Mouse (Mus musculus) intestine, embryonic 14.5 days (tissue): ENCODE results near the gene Atp8a2. TPM values are rescaled to one million over a fixed set of nuclear protein-coding genes. Genes with fewer than 3 reads are reported as not detected.

Source experiments
- ATAC-seq: fragments of 200-750 bp; cut with Nextera tagmentation; replicated peaks from 2 replicates; pipeline ENCODE4 v1.8.0; 2017; ENCODE audit warnings: low read depth, moderate number of reproducible peaks, moderate TSS enrichment, moderate library complexity; ENCODE audit not compliant: low FRiP score, low TSS enrichment
- DNase-seq: peaks from one replicate; pipeline ENCODE4 v3.0.0-alpha.2; 2018; ENCODE audit warnings: low spot score
- H3K27ac ChIP-seq: fragments of 300-500 bp; sonication (generic); 2 replicates; pipeline ENCODE4 v1.5.1; 2014; ENCODE audit warnings: low read depth, mild to moderate bottlenecking, control low read depth
- H3K27me3 ChIP-seq: fragments of 300-500 bp; sonication (generic); replicated peaks from 2 replicates; pipeline ENCODE4 v1.6.1; 2014; ENCODE audit warnings: low read length, control low read depth; ENCODE audit not compliant: control insufficient read depth, insufficient read depth
- H3K36me3 ChIP-seq: fragments of 300-500 bp; sonication (generic); 2 replicates; pipeline ENCODE4 v1.6.1; 2014; ENCODE audit warnings: low read length, control low read depth; ENCODE audit not compliant: control insufficient read depth, insufficient read depth
- H3K4me1 ChIP-seq: fragments of 300-500 bp; sonication (generic); replicated peaks from 2 replicates; pipeline ENCODE4 v1.6.1; 2014; ENCODE audit warnings: low read length, control low read depth, mixed read lengths; ENCODE audit not compliant: control insufficient read depth, insufficient read depth
- H3K4me2 ChIP-seq: fragments of 300-500 bp; sonication (generic); 2 replicates; pipeline ENCODE4 v1.6.1; 2014; ENCODE audit warnings: low read length
- H3K4me3 ChIP-seq: fragments of 300-500 bp; sonication (generic); 2 replicates; pipeline ENCODE4 v1.5.1; 2014; ENCODE audit warnings: low read depth, low read length, control low read depth, mixed read lengths
- H3K9ac ChIP-seq: fragments of 300-500 bp; sonication (generic); 2 replicates; pipeline ENCODE4 v1.6.1; 2014; ENCODE audit warnings: mild to moderate bottlenecking, low read length
- H3K9me3 ChIP-seq: fragments of 300-500 bp; sonication (generic); 2 replicates; pipeline ENCODE4 v1.6.1; 2016; ENCODE audit warnings: low read length, control low read depth; ENCODE audit not compliant: control insufficient read depth
- WGBS: fragments of 180-500 bp; shearing (Covaris S2); extraction: QIAGEN DNeasy Blood & Tissue Kit; methylation state at CpG from one replicate; pipeline ENCODE4 v1.1.7; 2014; 5-methylcytosine and 5-hydroxymethylcytosine counted together
- microRNA counts: library from miRNA; unstranded; fragments of <30 nt; microRNA quantifications from one replicate; lab custom pipeline; 2016
- microRNA-seq: library from miRNA; unstranded; fragments of <30 nt; microRNA quantifications from one replicate; pipeline ENCODE4, GENCODE M21; 2016
- polyA plus RNA-seq: library from polyadenylated mRNA; unstranded; fragments of >200 nt; fragmentation: Nextera tagmentation; extraction: Ambion mirVana; gene quantifications from 2 replicates; pipeline ENCODE4 v1.2.1, GENCODE M21; 2014

Atp8a2 gene
- polyA plus RNA-seq, 1 experiment from 2014 or later, result 9.0 TPM

- Histone ChIP-seq H3K36me3 (peaks cover 23% of the 10 kb centered on the region), H3K4me3 (peak within 1 kb of the TSS; percentile 71), H3K9me3 (no peaks in the 10 kb centered on the region), H3K9ac (peak within 1 kb of the TSS; percentile 64), H3K27ac (peak within 1 kb of the TSS; percentile 4; the same call in 1 of the 2 replicates), H3K27me3 (no peaks in the 10 kb centered on the region), H3K4me1 (peaks cover 8% of the 10 kb centered on the region), H3K4me2 (peak within 1 kb of the TSS; percentile 57)
- under 1% methylated on average over 43 of the region's 48 CpGs for WGBS
- ATAC-seq, result peak; percentile 90
- DNase-seq, result peak; percentile 100
Observed at GRCm38 (mm10) chr14:59597398-59598259, 599.4 kb downstream of the Atp8a2 start, which contains the start of gene Cdadc1. TSS of gene Cdadc1 (minus strand) at chr14:59597959.

GRCm38 (mm10) chr14:59594988-59595387 lies 602.0 kb downstream of the Atp8a2 start:
- Histone ChIP-seq H3K27ac (no peak overlapping the region), H3K9ac (no peak overlapping the region), H3K4me1 (peaks cover 8% of the 10 kb centered on the region), H3K4me3 (no peak overlapping the region), H3K9me3 (no peaks in the 10 kb centered on the region), H3K27me3 (no peaks in the 10 kb centered on the region), H3K4me2 (no peak overlapping the region), H3K36me3 (peaks cover 45% of the 10 kb centered on the region)
- ATAC-seq (no peak), DNase-seq (no peak)
- 90% methylated on average over 3 of the region's 3 CpGs for WGBS

- peaks cover 67% of the 10 kb centered on the region for H3K36me3 ChIP-seq
- no peak overlapping the region for H3K4me2 ChIP-seq
- no peaks in the 10 kb centered on the region for H3K27me3 ChIP-seq
- peaks cover 8% of the 10 kb centered on the region for H3K4me1 ChIP-seq
- no peak overlapping the region for H3K9ac ChIP-seq
- no peaks in the 10 kb centered on the region for H3K9me3 ChIP-seq
- 94% methylated on average over 3 of the region's 3 CpGs for WGBS
- H3K4me3 ChIP-seq, result no peak overlapping the region
- H3K27ac ChIP-seq, result no peak overlapping the region
- DNase-seq, result no peak
- no peak for ATAC-seq
Observed at GRCm38 (mm10) chr14:59592593-59592992, 604.4 kb downstream of the Atp8a2 start.

- Histone ChIP-seq H3K9me3 (no peaks in the 10 kb centered on the region), H3K4me1 (peaks cover 5% of the 10 kb centered on the region), H3K4me2 (no peak overlapping the region), H3K9ac (no peak overlapping the region), H3K27me3 (no peaks in the 10 kb centered on the region), H3K36me3 (peaks cover 71% of the 10 kb centered on the region), H3K4me3 (no peak overlapping the region), H3K27ac (no peak overlapping the region)
- WGBS, result 79% methylated on average over 8 of the region's 8 CpGs
- no peak for DNase-seq
- ATAC-seq, result no peak
Observed at GRCm38 (mm10) chr14:59591901-59592300, 605.1 kb downstream of the Atp8a2 start.

- Histone ChIP-seq H3K4me3 (no peak overlapping the region), H3K27ac (no peak overlapping the region), H3K4me1 (no peaks in the 10 kb centered on the region), H3K4me2 (no peak overlapping the region), H3K9me3 (no peaks in the 10 kb centered on the region), H3K9ac (no peak overlapping the region), H3K36me3 (peaks cover 78% of the 10 kb centered on the region), H3K27me3 (no peaks in the 10 kb centered on the region)
- no peak for DNase-seq
- WGBS, result 82% methylated on average over 1 of the region's 1 CpGs
- ATAC-seq, result no peak
Observed at GRCm38 (mm10) chr14:59590614-59591013, 606.4 kb downstream of the Atp8a2 start.

MicroRNAs encoded within 50 kb of the gene (microRNA counts, 519-probe panel; counts per million panel counts)
- microRNA mmu-miR-719 (lab: Ali Mortazavi, UCI), result not detected

Small RNAs within 50 kb of the gene (microRNA-seq; reads per million reads assigned to microRNA genes)
- gene Mir719, result not detected

Other genes with a start within 250 kb of the Atp8a2 start
- gene Nupl1, start 54.3 kb upstream of the Atp8a2 start, polyA plus RNA-seq, result 0.09 and 0.22 TPM in 2 replicates
- gene Gm49336, start 54.3 kb upstream of the Atp8a2 start, polyA plus RNA-seq, result 58.8 and 65.5 TPM in 2 replicates
- 27.3 and 32.2 TPM in 2 replicates for gene Mtmr6, start 68.0 kb upstream of the Atp8a2 start, polyA plus RNA-seq
- 1.4 and 1.5 TPM in 2 replicates for gene Amer2, start 176.1 kb upstream of the Atp8a2 start, polyA plus RNA-seq